Mouse (Mus musculus) erythroblast, embryonic 14.5 days (primary cell): ENCODE data around the gene Flvcr2.

Source experiments
- GATA1 ChIP-seq: IDR thresholded peaks from 2 replicates; pipeline ENCODE4 v1.6.1; 2012; ENCODE audit warnings: low read length, inconsistent platforms, mixed read lengths
- TAL1 ChIP-seq: IDR thresholded peaks from 3 replicates; pipeline ENCODE4 v1.6.1; 2012; ENCODE audit warnings: low read length, inconsistent platforms, mixed read lengths

DNA sequence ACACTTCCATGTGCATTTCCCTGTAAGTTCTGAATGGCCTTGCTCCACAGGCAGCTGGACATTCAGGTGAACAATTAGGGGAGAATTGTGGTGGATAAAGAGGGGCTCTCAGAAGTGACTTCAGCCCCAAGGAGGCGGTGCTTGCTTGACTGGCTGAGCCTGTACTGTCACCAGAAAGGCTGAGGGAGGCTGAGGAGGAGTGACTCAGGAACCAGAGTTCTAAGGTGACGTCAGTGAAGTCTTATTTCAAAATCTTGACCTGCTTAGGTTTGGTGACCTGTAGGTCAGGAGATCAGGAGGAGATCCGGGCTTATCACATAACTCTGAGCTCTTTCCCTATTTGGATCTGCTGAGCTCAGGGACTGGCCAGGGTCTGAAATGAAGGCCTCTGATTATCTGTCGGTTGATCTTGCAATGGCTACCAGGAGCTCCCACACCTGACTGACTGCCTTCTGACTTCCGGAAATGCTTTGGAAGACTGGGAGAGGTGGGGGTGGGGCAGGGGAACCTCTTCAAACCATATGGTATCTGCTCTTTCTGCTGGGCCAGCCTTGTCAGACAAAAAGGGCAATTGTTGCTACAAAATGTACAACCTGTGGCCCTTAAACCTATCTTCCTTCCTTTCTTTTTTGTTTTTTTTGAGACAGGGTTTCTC, 8.4 kb downstream of the Flvcr2 start:
- no peak for TF ChIP-seq GATA1
- no peak for TF ChIP-seq TAL1
